Mouse (Mus musculus) liver, embryonic 13.5 days (tissue): Measurements from ENCODE around the gene Zfyve27. TPM values are rescaled to one million over a fixed set of nuclear protein-coding genes. Genes with fewer than 3 reads are reported as not detected.

ENCODE experiments used
- ATAC-seq: fragments of 200-750 bp; cut with Nextera tagmentation; 2 replicates; pipeline ENCODE4 v1.8.0; 2017; ENCODE audit warnings: low read depth, mild to moderate bottlenecking, moderate number of reproducible peaks, moderate library complexity
- DNase-seq: peaks from one replicate; pipeline ENCODE4 v3.0.0; 2022
- H3K27ac ChIP-seq: fragments of 300-500 bp; sonication (generic); 2 replicates; pipeline ENCODE4 v1.5.1; 2015; ENCODE audit warnings: moderate library complexity, mild to moderate bottlenecking, inconsistent platforms
- H3K27me3 ChIP-seq: fragments of 300-500 bp; sonication (generic); 2 replicates; pipeline ENCODE4 v1.6.1; 2015; ENCODE audit warnings: mild to moderate bottlenecking, inconsistent platforms
- H3K36me3 ChIP-seq: fragments of 300-500 bp; sonication (generic); 2 replicates; pipeline ENCODE4 v1.6.1; 2015; ENCODE audit warnings: mild to moderate bottlenecking, inconsistent platforms
- H3K4me1 ChIP-seq: fragments of 300-500 bp; sonication (generic); replicated peaks from 2 replicates; pipeline ENCODE4 v1.6.1; 2015; ENCODE audit warnings: inconsistent platforms
- H3K4me2 ChIP-seq: fragments of 300-500 bp; sonication (generic); 2 replicates; pipeline ENCODE4 v1.6.1; 2015; ENCODE audit warnings: inconsistent platforms, mild to moderate bottlenecking, moderate library complexity
- H3K4me3 ChIP-seq: fragments of 300-500 bp; sonication (generic); replicated peaks from 2 replicates; pipeline ENCODE4 v1.5.1; 2015; ENCODE audit warnings: mild to moderate bottlenecking, inconsistent platforms
- H3K9ac ChIP-seq: fragments of 300-500 bp; sonication (generic); 2 replicates; pipeline ENCODE4 v1.6.1; 2015; ENCODE audit warnings: mild to moderate bottlenecking, inconsistent platforms
- H3K9me3 ChIP-seq: fragments of 300-500 bp; sonication (generic); replicated peaks from 2 replicates; pipeline ENCODE4 v1.6.1; 2016; ENCODE audit warnings: inconsistent platforms
- WGBS: fragments of 180-500 bp; shearing (Covaris S2); methylation state at CpG from one replicate; pipeline ENCODE4 v1.1.7; 2015; ENCODE audit not compliant: insufficient replicate concordance; 5-methylcytosine and 5-hydroxymethylcytosine counted together
- polyA plus RNA-seq: library from polyadenylated mRNA; unstranded; fragments of >200 nt; fragmentation: Nextera tagmentation; extraction: Ambion mirVana; gene quantifications from 2 replicates; pipeline ENCODE4 v1.2.1, GENCODE M21; 2015

Zfyve27 gene
- polyA plus RNA-seq, 1 experiment from 2014 or later, result 8.2 TPM

DNA sequence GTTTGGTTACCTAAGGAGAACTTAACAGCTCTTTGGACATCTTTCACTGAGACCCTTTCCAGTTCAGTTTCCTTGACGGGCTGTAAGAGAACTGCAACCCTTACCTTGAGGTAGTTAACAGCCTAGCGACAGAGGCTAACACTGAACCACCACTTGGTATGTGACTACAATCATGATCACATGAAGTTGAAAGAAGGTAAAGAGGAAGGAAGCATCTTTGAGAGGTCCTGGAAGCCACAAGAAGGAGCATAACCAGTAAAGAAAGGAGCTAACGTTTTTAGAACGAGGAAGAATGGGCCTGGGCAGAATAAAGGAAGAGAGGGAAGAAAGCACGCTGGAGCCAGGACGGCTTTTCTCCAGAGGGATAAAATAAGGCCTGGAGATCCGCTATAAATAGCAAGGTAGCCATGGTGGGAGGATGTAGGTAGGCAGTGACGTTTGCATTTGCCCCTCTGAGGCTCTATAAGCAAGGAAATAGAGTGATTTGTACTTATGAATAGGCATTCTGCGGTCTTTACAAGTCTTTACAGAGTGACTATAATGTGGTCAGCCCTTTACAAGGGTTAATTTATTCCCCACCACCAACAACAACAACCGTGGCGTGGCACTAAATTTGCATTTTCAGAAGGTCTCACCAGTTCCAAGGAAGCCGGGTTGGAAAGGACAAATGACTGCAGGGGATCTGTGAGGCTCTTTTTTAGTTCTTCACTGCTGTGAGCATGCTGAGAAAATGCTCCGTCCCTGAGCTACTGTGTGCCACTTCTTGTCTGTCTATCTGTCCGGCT, 34.0 kb upstream of the Zfyve27 start:
- Histone ChIP-seq H3K36me3 (no peaks in the 10 kb centered on the region), H3K9ac (peak overlapping the region; percentile 48), H3K4me2 (peak overlapping the region; percentile 100), H3K27me3 (no peaks in the 10 kb centered on the region), H3K27ac (peak overlapping the region; percentile 61), H3K9me3 (no peaks in the 10 kb centered on the region), H3K4me1 (peaks cover 57% of the 10 kb centered on the region), H3K4me3 (peak overlapping the region; percentile 75)
- no peak for DNase-seq
- WGBS, result 35% methylated on average over 14 of the region's 14 CpGs
- no peak for ATAC-seq

DNA sequence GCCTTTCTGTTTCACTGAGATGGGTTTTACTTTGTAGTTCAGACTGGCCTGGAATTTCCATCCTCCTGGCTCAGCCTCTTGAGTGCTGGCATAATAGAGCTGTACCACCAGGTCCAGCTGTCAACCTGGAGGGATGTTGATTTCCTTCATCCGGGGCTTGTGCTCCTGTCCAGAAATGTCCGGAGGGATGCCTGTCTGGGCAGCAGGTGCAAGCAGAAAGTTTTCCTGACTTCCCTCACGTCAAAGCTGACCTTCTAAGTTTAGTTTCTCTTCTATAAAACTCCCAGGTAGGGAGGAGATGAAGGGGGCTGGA, 33.5 kb upstream of the Zfyve27 start:
- no peak for ATAC-seq
- Histone ChIP-seq H3K36me3 (no peaks in the 10 kb centered on the region), H3K4me3 (no peak overlapping the region), H3K4me1 (peaks cover 62% of the 10 kb centered on the region), H3K27me3 (no peaks in the 10 kb centered on the region), H3K27ac (no peak overlapping the region), H3K9ac (no peak overlapping the region), H3K4me2 (0 out of 2 replicates have a peak overlapping the region, but pooled peaks have one; percentile 100), H3K9me3 (no peaks in the 10 kb centered on the region)
- no peak for DNase-seq
- 73% methylated on average over 3 of the region's 3 CpGs for WGBS

DNA sequence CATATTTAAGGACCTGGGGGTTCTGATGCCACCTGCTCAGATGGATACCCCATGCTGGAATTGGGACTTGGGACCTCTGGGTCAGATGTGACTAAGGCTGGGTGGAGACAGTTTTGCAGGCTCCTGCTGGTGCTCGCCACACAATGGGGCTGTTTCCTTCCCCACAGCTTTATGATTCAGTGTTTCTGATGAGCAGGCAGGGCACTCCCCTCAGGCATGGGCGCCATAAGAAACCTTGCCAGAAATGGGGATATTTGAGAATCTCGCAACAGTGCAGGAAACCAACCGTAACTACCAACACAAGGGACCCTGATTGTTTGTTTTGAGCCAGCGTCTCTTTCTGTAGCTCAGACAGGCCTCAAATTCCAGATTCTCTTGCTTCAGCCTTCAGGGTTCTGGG, 32.6 kb upstream of the Zfyve27 start:
- DNase-seq, result no peak
- Histone ChIP-seq H3K9me3 (no peaks in the 10 kb centered on the region), H3K36me3 (no peaks in the 10 kb centered on the region), H3K27ac (no peak overlapping the region), H3K27me3 (no peaks in the 10 kb centered on the region), H3K4me1 (peaks cover 64% of the 10 kb centered on the region), H3K9ac (no peak overlapping the region), H3K4me3 (no peak overlapping the region), H3K4me2 (no peak overlapping the region)
- WGBS, result 63% methylated on average over 5 of the region's 5 CpGs
- ATAC-seq, result no peak

DNA sequence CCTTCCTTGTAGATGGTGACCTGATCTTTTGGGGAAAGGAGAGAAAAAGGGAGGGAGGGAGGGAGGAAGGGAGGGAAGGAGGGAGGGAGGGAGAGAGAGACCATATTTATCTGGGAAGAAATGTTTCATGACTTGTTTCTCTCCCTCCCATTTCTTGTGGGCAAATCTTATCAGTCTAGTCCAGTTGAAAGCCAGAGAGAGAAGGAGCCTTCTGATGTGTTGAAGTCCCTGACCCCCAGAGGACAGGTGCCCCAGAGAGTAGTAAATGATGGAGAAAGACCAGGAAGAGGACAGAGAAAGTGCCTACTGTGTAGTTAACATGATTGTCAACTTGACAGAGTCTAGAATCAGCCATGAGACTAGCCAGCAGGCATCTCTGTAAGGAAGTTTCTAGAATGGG, 28.7 kb upstream of the Zfyve27 start:
- peaks cover 28% of the 10 kb centered on the region for H3K4me1 ChIP-seq
- H3K27ac ChIP-seq, result peak overlapping the region; percentile 14; the same call in 1 of the 2 replicates
- H3K9ac ChIP-seq, result no peak overlapping the region
- H3K4me3 ChIP-seq, result no peak overlapping the region
- no peaks in the 10 kb centered on the region for H3K27me3 ChIP-seq
- no peaks in the 10 kb centered on the region for H3K36me3 ChIP-seq
- H3K9me3 ChIP-seq, result no peaks in the 10 kb centered on the region
- ATAC-seq (peak; percentile 77), DNase-seq (no peak)
- H3K4me2 ChIP-seq, result peak overlapping the region; percentile 3; the same call in 1 of the 2 replicates

DNA sequence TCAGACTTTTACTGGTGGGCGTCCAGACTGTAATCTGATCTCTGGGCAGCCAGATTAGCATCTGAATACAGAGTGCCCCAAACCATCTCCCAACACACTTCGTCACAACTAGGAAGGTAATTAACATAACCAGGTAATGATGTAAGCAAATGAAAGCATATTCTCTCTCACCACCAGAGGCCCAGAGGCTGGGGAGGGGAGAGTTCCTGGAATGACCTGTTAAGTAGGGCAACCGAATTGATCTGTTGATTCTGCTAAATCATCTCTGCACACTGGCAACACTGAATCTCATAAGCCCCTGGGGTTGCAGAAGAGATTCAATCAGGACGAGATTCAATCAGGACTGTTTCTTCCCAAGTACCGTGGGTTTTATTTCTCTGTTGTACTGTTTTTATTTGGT, 27.6 kb upstream of the Zfyve27 start:
- Histone ChIP-seq H3K36me3 (no peaks in the 10 kb centered on the region), H3K4me2 (no peak overlapping the region), H3K27me3 (no peaks in the 10 kb centered on the region), H3K4me3 (no peak overlapping the region), H3K4me1 (peaks cover 24% of the 10 kb centered on the region), H3K9ac (no peak overlapping the region), H3K9me3 (no peaks in the 10 kb centered on the region), H3K27ac (no peak overlapping the region)
- DNase-seq (no peak), ATAC-seq (no peak)
- 35% methylated on average over 5 of the region's 5 CpGs for WGBS

DNA sequence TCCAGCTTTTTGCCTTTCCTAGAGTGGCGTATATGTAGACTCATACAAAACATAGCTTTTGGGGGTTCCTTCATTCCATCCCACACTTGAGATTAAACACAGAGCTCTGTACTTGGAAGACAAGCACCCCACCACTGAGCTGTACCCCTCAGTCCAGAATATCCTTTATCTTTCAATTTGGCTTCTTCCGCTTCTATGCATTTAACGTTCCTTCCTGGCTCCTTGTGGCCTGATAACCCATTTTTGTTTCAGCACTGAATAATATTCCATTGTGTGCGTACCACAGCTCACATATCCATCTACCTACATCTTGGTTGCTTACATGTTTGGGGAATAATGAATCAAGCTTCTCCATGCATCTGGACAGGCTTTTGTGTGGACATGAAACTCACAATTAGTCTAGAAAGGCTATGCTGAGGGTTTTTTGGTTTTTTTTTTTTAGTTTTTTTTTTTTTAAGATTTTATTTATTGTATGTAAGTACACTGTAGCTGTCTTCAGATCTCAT, 26.5 kb upstream of the Zfyve27 start:
- peaks cover 24% of the 10 kb centered on the region for H3K4me1 ChIP-seq
- H3K36me3 ChIP-seq, result no peaks in the 10 kb centered on the region
- H3K9ac ChIP-seq, result no peak overlapping the region
- 79% methylated on average over 4 of the region's 4 CpGs for WGBS
- no peak overlapping the region for H3K27ac ChIP-seq
- no peak for DNase-seq
- ATAC-seq, result no peak
- H3K27me3 ChIP-seq, result no peaks in the 10 kb centered on the region
- no peaks in the 10 kb centered on the region for H3K9me3 ChIP-seq
- H3K4me2 ChIP-seq, result no peak overlapping the region
- no peak overlapping the region for H3K4me3 ChIP-seq

DNA sequence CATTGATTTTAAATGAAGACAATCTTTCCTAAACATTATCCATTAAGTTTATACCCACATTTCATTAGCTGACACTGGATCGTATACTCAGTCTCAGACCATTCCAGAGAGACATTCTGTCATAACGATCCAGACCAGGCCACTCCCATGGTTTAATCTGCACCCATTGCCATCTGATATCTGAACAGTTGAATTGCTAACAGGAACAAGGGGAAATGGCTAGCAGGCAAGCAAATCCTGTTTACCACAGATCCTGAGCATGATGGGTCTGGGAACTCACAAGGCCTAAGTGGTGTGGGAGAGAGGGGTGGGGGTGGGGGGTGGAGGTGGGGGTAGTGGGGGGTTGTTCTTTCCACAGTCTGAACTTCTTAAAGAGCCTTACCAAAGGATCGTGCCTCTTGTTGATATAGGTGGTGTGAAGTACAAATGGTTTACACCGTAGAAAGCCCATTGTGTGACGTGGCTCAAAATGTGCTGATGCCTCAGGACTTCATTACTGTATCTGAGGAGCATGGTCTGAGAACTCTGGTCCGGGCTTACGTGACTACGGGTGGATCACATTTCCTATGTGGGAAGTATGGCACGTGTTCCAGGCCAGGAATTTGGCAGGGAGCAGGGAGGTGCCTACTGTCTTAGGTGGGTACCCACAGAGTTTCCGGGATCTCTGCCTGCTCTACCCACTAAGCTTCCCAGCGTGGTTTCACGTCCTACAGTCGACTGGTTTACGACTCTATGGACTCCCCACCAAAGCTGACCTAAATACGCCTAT, 25.1 kb upstream of the Zfyve27 start:
- Histone ChIP-seq H3K4me2 (no peak overlapping the region), H3K36me3 (no peaks in the 10 kb centered on the region), H3K9ac (no peak overlapping the region), H3K4me3 (no peak overlapping the region), H3K9me3 (no peaks in the 10 kb centered on the region), H3K27me3 (no peaks in the 10 kb centered on the region), H3K27ac (no peak overlapping the region), H3K4me1 (peaks cover 24% of the 10 kb centered on the region)
- DNase-seq (no peak), ATAC-seq (no peak)
- 74% methylated on average over 15 of the region's 15 CpGs for WGBS

DNA sequence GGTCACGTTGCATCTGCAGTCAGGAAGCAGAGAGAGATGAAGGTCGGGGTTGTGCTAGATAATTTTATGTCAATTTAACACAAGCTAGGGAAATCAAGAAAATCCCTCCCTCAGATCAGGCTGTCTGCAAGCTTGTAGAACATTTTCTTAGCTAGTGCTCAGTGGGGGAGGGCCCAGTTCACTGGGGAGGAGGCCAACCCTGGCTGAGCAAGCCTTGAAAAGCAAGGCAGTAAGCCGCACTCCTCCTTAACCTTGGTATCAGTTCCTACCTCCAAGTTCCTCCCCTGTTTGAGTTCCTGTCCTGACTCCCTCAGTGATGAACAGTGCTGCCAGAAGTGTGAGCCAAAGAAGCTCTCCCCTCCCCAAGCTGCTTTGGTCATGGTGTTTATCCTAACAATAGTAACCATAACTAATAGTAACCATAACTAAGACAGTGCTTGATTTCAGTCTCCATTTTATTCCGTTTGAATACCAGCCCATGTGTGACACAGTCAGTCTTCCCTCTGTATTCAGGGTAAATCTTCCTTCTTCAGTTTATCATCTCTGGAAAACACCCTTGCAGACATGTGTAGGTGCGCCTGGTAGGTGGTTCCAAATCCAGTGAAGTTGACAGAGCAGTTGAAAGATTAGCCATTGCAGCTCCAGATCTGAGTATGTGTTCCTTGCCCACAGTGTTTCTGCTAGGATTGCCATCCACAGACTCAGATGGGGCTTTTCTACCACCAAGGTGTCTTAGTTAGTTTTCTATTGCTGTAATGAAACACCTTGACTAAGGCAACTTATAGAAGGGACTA, 23.8 kb upstream of the Zfyve27 start:
- H3K9me3 ChIP-seq, result no peaks in the 10 kb centered on the region
- no peak overlapping the region for H3K4me2 ChIP-seq
- no peaks in the 10 kb centered on the region for H3K36me3 ChIP-seq
- no peak overlapping the region for H3K4me3 ChIP-seq
- H3K4me1 ChIP-seq, result peaks cover 14% of the 10 kb centered on the region
- H3K27me3 ChIP-seq, result peaks cover 2% of the 10 kb centered on the region; the same call in 1 of the 2 replicates
- H3K9ac ChIP-seq, result no peak overlapping the region
- no peak for DNase-seq
- no peak overlapping the region for H3K27ac ChIP-seq
- no peak for ATAC-seq
- 57% methylated on average over 5 of the region's 5 CpGs for WGBS

DNA sequence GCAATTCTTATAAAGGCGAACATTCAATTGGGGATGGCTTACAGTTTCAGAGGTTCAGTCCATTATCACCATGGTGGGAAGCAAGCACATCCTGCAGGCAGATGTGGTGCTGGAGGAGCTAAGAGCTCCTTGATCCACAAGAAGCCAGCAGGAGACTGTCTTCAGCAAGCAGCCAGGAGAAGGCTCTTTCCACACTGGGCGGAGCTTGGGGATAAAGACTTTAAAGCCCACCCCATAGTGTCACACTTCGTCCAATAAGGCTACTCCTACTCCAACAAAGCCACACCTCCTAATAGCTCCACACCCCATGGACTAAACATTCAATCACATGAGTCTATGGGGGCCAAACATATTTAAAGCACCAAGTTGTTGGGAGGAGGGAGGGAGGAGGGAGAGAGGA, 21.8 kb upstream of the Zfyve27 start:
- H3K4me1 ChIP-seq, result peaks cover 7% of the 10 kb centered on the region
- no peak for ATAC-seq
- 66% methylated on average over 3 of the region's 3 CpGs for WGBS

DNA sequence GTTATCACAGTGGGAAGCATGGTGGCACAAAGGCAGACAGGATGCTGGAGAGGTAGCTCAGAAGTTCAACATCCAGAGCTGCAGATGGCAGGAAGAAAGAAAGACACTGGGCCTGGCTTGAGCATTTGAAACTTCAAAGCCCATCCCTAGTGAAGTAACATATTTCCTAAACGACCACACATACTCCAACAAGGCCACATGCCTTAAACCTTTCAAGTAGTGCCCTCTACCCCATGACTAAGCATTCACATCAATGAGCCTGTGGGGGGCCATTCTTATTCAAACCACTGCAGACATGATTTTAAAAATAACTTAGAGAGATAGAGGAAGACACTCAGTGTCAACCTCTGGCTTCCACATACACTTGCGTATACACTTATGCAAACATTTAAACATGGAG, 21.0 kb upstream of the Zfyve27 start:
- DNase-seq (no peak), ATAC-seq (no peak)
- Histone ChIP-seq H3K36me3 (no peaks in the 10 kb centered on the region), H3K27ac (no peak overlapping the region), H3K4me3 (no peak overlapping the region), H3K9me3 (no peaks in the 10 kb centered on the region), H3K27me3 (peaks cover 31% of the 10 kb centered on the region), H3K4me2 (no peak overlapping the region), H3K9ac (no peak overlapping the region), H3K4me1 (peaks cover 13% of the 10 kb centered on the region)
- WGBS, result 76% methylated on average over 2 of the region's 2 CpGs

More for the DNA sequence above, 21.8 kb upstream of the Zfyve27 start:
- no peak overlapping the region for H3K9ac ChIP-seq
- no peak overlapping the region for H3K4me3 ChIP-seq
- H3K27me3 ChIP-seq, result peaks cover 23% of the 10 kb centered on the region
- no peak overlapping the region for H3K4me2 ChIP-seq
- H3K9me3 ChIP-seq, result no peaks in the 10 kb centered on the region
- no peak overlapping the region for H3K27ac ChIP-seq
- DNase-seq, result no peak
- no peaks in the 10 kb centered on the region for H3K36me3 ChIP-seq

DNA sequence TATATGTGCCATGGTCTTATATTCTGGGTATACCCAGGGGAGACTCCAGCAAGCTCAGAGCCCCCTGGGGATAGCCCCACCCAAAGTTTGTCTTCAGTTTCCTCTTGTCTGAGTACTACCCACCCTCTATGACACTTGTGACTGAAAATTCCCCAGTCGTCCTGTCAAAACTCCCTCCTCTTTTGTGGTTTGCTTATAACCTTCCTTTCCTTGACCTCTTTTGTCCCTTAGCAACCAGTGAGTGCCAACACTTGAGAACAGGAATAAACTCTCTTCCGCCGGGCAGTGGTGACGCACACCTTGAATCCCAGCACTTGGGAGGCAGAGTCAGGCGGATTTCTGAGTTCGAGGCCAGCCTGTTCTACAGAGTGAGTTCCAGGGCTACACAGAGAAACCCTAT, 19.7 kb upstream of the Zfyve27 start:
- Histone ChIP-seq H3K4me2 (no peak overlapping the region), H3K4me1 (peaks cover 26% of the 10 kb centered on the region), H3K36me3 (no peaks in the 10 kb centered on the region), H3K27ac (no peak overlapping the region), H3K4me3 (no peak overlapping the region), H3K9me3 (no peaks in the 10 kb centered on the region), H3K27me3 (peaks cover 44% of the 10 kb centered on the region), H3K9ac (no peak overlapping the region)
- WGBS, result 43% methylated on average over 6 of the region's 6 CpGs
- DNase-seq (no peak), ATAC-seq (no peak)
